Mouse (Mus musculus) left cerebral cortex, adult 8-10 months (tissue): ENCODE results near the gene Arid3b. TPM values are rescaled to one million over a fixed set of nuclear protein-coding genes. Genes with fewer than 3 reads are reported as not detected.
A peak's percentile ranks its signal among the peaks of the same experiment; 100 is the strongest.
"Not testable (repeated sequence)": the region's sequence is repeated elsewhere in the genome, so short reads cannot be mapped to it uniquely, and the experiment has no call there.

Source experiments
- DNase-seq, 2 experiments: peaks; one replicate each; pipeline ENCODE4 v3.0.0; 2022; ENCODE audit warnings: low spot score in 2 of 2
- total RNA-seq, 4 experiments: library from RNA; stranded (reverse); gene quantifications; 2 replicates each; pipeline ENCODE4 v1.2.4; 2022

Arid3b gene
- total RNA-seq, result 10 to 100 TPM; 10.9 to 15.0 (median 13.4) TPM

- peak; percentile 67 to 95 for DNase-seq
Measured at GRCm38 (mm10) chr9:57836581-57837170, at the start of gene Arid3b. Gene Arid3b, minus strand, starts transcription at chr9:57836793.

GRCm38 (mm10) chr9:57883413-57883812 lies 46.8 kb upstream of the Arid3b start:
- DNase-seq, result no peak

GRCm38 (mm10) chr9:57881781-57882180 lies 45.2 kb upstream of the Arid3b start:
- not testable (repeated sequence) for DNase-seq

- DNase-seq, result no peak
Measured at GRCm38 (mm10) chr9:57880278-57880677, 43.7 kb upstream of the Arid3b start.

GRCm38 (mm10) chr9:57879213-57879612 lies 42.6 kb upstream of the Arid3b start:
- DNase-seq, result no peak

- peak in 1 of 2 experiments; percentile 37 for DNase-seq
Measured at GRCm38 (mm10) chr9:57874994-57875393, 38.4 kb upstream of the Arid3b start.

GRCm38 (mm10) chr9:57874134-57874533 lies 37.5 kb upstream of the Arid3b start:
- DNase-seq, result no peak

GRCm38 (mm10) chr9:57870273-57870816 lies 33.8 kb upstream of the Arid3b start:
- no peak for DNase-seq

GRCm38 (mm10) chr9:57868767-57869166 lies 32.2 kb upstream of the Arid3b start:
- DNase-seq, result no peak

GRCm38 (mm10) chr9:57867880-57868279 lies 31.3 kb upstream of the Arid3b start:
- DNase-seq, result peak in 1 of 2 experiments; percentile 24

GRCm38 (mm10) chr9:57867236-57867635 lies 30.6 kb upstream of the Arid3b start:
- peak in 1 of 2 experiments; percentile 51 for DNase-seq

- DNase-seq, result peak; percentile 15 to 58
Measured at GRCm38 (mm10) chr9:57866530-57866929, 29.9 kb upstream of the Arid3b start.

- DNase-seq, result no peak
Measured at GRCm38 (mm10) chr9:57864336-57864735, 27.7 kb upstream of the Arid3b start.

- DNase-seq, result peak; percentile 39 to 75
Measured at GRCm38 (mm10) chr9:57861951-57862471, 25.4 kb upstream of the Arid3b start.

- no peak for DNase-seq
Measured at GRCm38 (mm10) chr9:57856456-57856855, 19.9 kb upstream of the Arid3b start.

GRCm38 (mm10) chr9:57854280-57854679 lies 17.7 kb upstream of the Arid3b start:
- no peak for DNase-seq

GRCm38 (mm10) chr9:57839032-57839431 lies 2.4 kb upstream of the Arid3b start:
- DNase-seq, result no peak

- DNase-seq, result no peak
Measured at GRCm38 (mm10) chr9:57835841-57836514, 615 bp downstream of the Arid3b start.

GRCm38 (mm10) chr9:57834629-57835417 lies 1.8 kb downstream of the Arid3b start:
- DNase-seq, result no peak

GRCm38 (mm10) chr9:57833762-57834471 lies 2.7 kb downstream of the Arid3b start:
- no peak for DNase-seq
